Mouse (Mus musculus) midbrain, postnatal 0 days (tissue): ENCODE data around the gene Tenm1. TPM values are rescaled to one million over a fixed set of nuclear protein-coding genes. Genes with fewer than 3 reads are reported as not detected.
A peak's percentile ranks its signal among the peaks of the same experiment; 100 is the strongest.

Source experiments
- ATAC-seq: fragments of 200-750 bp; cut with Nextera tagmentation; 2 replicates; pipeline ENCODE4 v1.8.0; 2017; ENCODE audit warnings: moderate number of reproducible peaks, mild to moderate bottlenecking, moderate TSS enrichment, moderate library complexity; ENCODE audit not compliant: low FRiP score
- DNase-seq: peaks from one replicate; pipeline ENCODE4 v3.0.0-alpha.2; 2015; ENCODE audit warnings: low spot score
- H3K27ac ChIP-seq: fragments of 300-500 bp; sonication (generic); 2 replicates; pipeline ENCODE4 v1.5.1; 2014; ENCODE audit warnings: low read depth, mild to moderate bottlenecking, low read length, mixed read lengths
- H3K27me3 ChIP-seq: fragments of 300-500 bp; sonication (generic); 2 replicates; pipeline ENCODE4 v1.6.1; 2014; ENCODE audit warnings: low read length, control low read depth, mixed read lengths; ENCODE audit not compliant: insufficient read depth
- H3K36me3 ChIP-seq: fragments of 300-500 bp; sonication (generic); 2 replicates; pipeline ENCODE4 v1.6.1; 2014; ENCODE audit warnings: low read length, control low read depth, mixed read lengths; ENCODE audit not compliant: insufficient read depth
- H3K4me1 ChIP-seq: fragments of 300-500 bp; sonication (generic); 2 replicates; pipeline ENCODE4 v1.6.1; 2014; ENCODE audit warnings: mild to moderate bottlenecking, control low read depth, antibody characterized with exemption, low read length, mixed read lengths; ENCODE audit not compliant: insufficient read depth
- H3K4me2 ChIP-seq: fragments of 300-500 bp; sonication (generic); 2 replicates; pipeline ENCODE4 v1.6.1; 2014; ENCODE audit warnings: low read depth, mild to moderate bottlenecking, low read length, mixed read lengths; ENCODE audit not compliant: poor library complexity, severe bottlenecking
- H3K4me3 ChIP-seq: fragments of 300-500 bp; sonication (generic); 2 replicates; pipeline ENCODE4 v1.5.1; 2014; ENCODE audit warnings: low read depth, mild to moderate bottlenecking, low read length, moderate library complexity
- H3K9ac ChIP-seq: fragments of 300-500 bp; sonication (generic); replicated peaks from 2 replicates; pipeline ENCODE4 v1.6.1; 2014; ENCODE audit warnings: mild to moderate bottlenecking, low read length, moderate library complexity, mixed read lengths; ENCODE audit not compliant: poor library complexity, severe bottlenecking
- H3K9me3 ChIP-seq: fragments of 300-500 bp; sonication (generic); 2 replicates; pipeline ENCODE4 v1.6.1; 2016; ENCODE audit warnings: low read length, control low read depth
- CTCF ChIP-seq: IDR thresholded peaks from 2 replicates; pipeline ENCODE4 v1.5.1; 2016; ENCODE audit warnings: antibody characterized with exemption, mild to moderate bottlenecking
- WGBS: fragments of 180-500 bp; shearing (Covaris S2); extraction: QIAGEN DNeasy Blood & Tissue Kit; methylation state at CpG from one replicate; pipeline ENCODE4 v1.1.7; 2014; 5-methylcytosine and 5-hydroxymethylcytosine counted together
- polyA plus RNA-seq: library from polyadenylated mRNA; unstranded; fragments of >200 nt; fragmentation: Nextera tagmentation; extraction: Ambion mirVana; gene quantifications from 2 replicates; pipeline ENCODE4 v1.2.1, GENCODE M21; 2015
- total RNA-seq: library from RNA; depleted of rRNA; stranded (reverse); fragments of >200 nt; gene quantifications from 2 replicates; pipeline ENCODE4 v1.2.3, GENCODE M21; 2014; rRNA removed

Tenm1 gene
- total RNA-seq (80.6 and 89.5 TPM in 2 replicates), polyA plus RNA-seq (28.5 and 36.6 TPM in 2 replicates)

DNA sequence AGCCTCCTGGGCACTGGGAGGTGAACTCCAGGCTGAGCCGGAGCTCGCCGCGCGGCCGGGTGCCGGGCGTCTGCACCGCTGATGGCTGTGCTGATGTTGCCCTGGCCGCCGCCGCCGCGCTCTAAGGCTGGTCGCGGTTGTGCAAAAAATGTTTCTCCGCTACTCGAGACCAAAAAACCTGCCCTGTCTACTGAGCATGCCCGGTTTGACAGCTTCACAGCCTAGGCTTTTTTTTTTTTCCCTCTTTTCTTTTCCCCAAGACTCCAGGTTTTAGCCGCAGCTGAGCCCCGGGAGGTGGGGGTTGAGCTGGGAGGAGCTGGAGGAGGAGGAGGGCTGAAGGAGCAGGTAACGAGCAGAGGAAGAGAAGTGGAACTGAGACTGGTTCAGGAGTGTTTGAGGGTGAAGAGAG lies at the start of gene Tenm1:
Gene Tenm1 (minus strand): TSS at position 272 of the 409 bp plus-strand sequence.
- peak; percentile 69; the same call in 1 of the 2 replicates for ATAC-seq
- Histone ChIP-seq H3K4me3 (peak within 1 kb of the TSS; percentile 47), H3K4me2 (peak within 1 kb of the TSS; percentile 52), H3K27ac (peak within 1 kb of the TSS; percentile 70), H3K4me1 (no peaks in the 10 kb centered on the region), H3K36me3 (no peaks in the 10 kb centered on the region), H3K27me3 (no peaks in the 10 kb centered on the region), H3K9me3 (no peaks in the 10 kb centered on the region), H3K9ac (peak within 1 kb of the TSS; percentile 48)
- 28% methylated on average over 21 of the region's 22 CpGs for whole genome bisulfite sequencing
- TF ChIP-seq CTCF, result no peak
- peak; percentile 55 for DNase-seq

DNA sequence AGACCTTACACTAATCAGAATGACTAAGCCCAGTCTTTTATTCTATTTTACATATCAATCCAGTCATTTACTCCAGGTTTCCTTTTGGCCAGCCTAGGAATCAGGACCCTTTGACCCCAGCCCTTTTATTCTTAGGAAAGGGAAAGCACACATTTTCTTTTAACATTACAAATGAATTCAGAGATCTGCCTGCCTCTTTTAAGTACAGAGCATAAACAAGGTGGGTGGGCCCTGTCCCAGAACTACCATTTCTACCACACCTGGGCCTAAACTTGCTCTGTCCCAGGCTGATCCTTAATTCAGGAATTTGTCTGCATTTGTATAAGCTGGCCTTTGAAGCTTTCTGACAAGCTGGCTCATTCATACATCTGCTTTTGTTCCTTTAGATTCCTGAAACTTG lies 38.4 kb upstream of the Tenm1 start:
- H3K4me1 ChIP-seq, result no peaks in the 10 kb centered on the region
- DNase-seq (no peak), ATAC-seq (no peak)
- TF ChIP-seq CTCF, result no peak
- no peak overlapping the region for H3K4me3 ChIP-seq
- no peak overlapping the region for H3K4me2 ChIP-seq
- no peak overlapping the region for H3K9ac ChIP-seq
- H3K27ac ChIP-seq, result no peak overlapping the region
- H3K27me3 ChIP-seq, result no peaks in the 10 kb centered on the region
- H3K36me3 ChIP-seq, result no peaks in the 10 kb centered on the region
- H3K9me3 ChIP-seq, result no peaks in the 10 kb centered on the region

DNA sequence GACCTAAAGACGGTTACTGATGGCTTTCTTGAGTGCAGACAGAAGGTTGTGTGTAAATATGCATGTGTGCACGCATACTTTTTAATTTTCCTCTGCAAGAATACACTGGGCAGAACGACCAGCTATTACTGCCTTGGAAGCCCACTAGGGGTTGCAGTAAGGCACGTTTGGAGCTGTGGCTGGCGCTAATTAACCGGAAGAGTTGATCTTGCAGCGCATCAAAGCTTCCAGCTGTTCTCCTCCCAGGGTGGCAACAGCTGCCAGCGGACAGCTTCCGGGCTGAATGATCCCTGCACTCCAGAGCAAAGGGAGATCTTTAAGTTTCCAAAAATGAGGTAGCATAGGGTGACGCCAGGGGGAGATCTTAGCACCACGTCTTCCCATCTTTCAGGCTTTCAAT lies 1.7 kb upstream of the Tenm1 start:
- peak; percentile 69 for DNase-seq
- Histone ChIP-seq H3K4me3 (peak overlapping the region; percentile 47), H3K4me1 (no peaks in the 10 kb centered on the region), H3K27ac (peak overlapping the region; percentile 70), H3K9ac (peak overlapping the region; percentile 48), H3K9me3 (no peaks in the 10 kb centered on the region), H3K27me3 (no peaks in the 10 kb centered on the region), H3K36me3 (no peaks in the 10 kb centered on the region), H3K4me2 (peak overlapping the region; percentile 52)
- peak; percentile 63 for TF ChIP-seq CTCF
- ATAC-seq, result peak; percentile 57
- 15% methylated on average over 11 of the region's 11 CpGs for WGBS

DNA sequence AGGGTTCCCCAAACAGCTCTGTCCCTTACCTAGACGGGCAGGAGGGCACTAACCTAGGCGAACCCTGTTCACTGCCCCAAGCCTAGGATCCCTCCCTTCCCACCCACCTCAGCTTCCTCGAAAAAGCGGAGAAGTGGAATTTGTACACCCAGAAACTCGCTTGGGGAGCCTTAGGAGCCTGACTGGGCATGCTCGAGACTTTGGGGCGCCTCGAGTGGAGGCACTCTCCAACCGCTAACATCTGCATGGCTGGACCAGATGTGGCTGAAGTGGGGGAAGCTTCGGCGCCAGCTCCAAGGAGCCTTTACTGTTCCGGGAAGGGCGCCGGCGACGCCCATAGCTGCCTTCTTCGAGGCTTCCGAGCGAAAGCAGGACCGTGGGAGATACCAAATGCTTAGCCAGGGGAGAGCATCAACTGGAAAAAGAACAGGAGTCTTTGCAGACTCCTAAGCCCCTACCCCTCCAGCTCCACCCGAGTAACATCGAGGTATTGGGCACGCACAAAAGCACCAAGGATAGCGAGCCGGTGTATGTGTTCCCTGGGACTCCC lies 1.1 kb upstream of the Tenm1 start:
- Histone ChIP-seq H3K36me3 (no peaks in the 10 kb centered on the region), H3K4me1 (no peaks in the 10 kb centered on the region), H3K4me3 (peak overlapping the region; percentile 47), H3K27me3 (no peaks in the 10 kb centered on the region), H3K9me3 (no peaks in the 10 kb centered on the region), H3K9ac (peak overlapping the region; percentile 48), H3K4me2 (peak overlapping the region; percentile 52), H3K27ac (peak overlapping the region; percentile 70)
- peak; percentile 41 for DNase-seq
- no peak for TF ChIP-seq CTCF
- ATAC-seq, result peak; percentile 59
- WGBS, result 20% methylated on average over 25 of the region's 25 CpGs

DNA sequence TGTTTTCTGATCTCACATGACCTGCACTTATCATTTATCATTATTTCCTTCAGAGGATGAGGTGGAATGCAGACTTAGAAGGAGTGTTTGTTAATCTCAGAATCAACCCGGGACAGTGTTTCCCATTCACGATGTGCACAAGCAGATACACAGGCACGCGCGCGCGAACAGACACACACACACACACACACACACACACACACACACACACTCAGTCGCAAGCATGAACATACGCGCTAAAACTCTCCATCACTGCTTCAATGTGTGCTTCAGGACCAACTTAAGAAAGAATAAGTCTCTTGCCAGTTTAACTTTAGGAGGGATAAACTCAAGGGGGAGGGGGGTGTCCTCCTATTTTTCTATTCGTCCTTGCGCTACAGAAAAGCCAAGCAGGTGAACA lies 411 bp upstream of the Tenm1 start:
- ATAC-seq (no peak), DNase-seq (peak; percentile 5)
- Histone ChIP-seq H3K36me3 (no peaks in the 10 kb centered on the region), H3K4me2 (peak overlapping the region; percentile 52), H3K9ac (peak overlapping the region; percentile 30; the same call in 1 of the 2 replicates), H3K27me3 (no peaks in the 10 kb centered on the region), H3K4me3 (peak overlapping the region; percentile 47), H3K9me3 (no peaks in the 10 kb centered on the region), H3K4me1 (no peaks in the 10 kb centered on the region), H3K27ac (no peak overlapping the region)
- TF ChIP-seq CTCF, result no peak
- WGBS, result 22% methylated on average over 12 of the region's 12 CpGs

DNA sequence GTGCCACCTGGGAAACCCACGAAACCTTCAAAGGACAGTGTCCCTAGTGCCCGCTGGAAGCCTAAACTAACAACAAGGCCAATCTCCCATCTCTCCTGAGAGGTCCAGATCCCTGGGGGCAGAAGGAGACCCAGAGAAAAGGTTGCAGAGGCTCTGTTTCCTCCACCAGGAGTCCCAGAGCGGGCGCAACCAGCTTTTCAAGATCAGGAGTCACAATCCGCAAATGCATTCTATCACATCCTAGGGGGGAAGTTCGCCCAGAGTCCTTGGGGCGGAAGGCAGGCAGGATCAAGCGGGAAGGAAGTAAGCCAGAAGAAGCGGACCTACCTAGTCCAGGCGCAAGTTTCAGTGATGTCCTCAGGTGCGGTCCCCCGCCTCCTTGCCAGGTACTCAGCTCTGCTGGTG lies 963 bp downstream of the Tenm1 start:
- Histone ChIP-seq H3K36me3 (no peaks in the 10 kb centered on the region), H3K27me3 (no peaks in the 10 kb centered on the region), H3K4me3 (peak overlapping the region; percentile 47), H3K27ac (0 out of 2 replicates have a peak overlapping the region, but pooled peaks have one; percentile 51), H3K9me3 (no peaks in the 10 kb centered on the region), H3K9ac (peak overlapping the region; percentile 48), H3K4me2 (peak overlapping the region; percentile 52), H3K4me1 (no peaks in the 10 kb centered on the region)
- DNase-seq (peak; percentile 7), ATAC-seq (no peak)
- TF ChIP-seq CTCF, result 0 out of 2 replicates have a peak, but pooled peaks have one; percentile 19
- WGBS, result 26% methylated on average over 12 of the region's 12 CpGs
